Mouse (Mus musculus) heart, adult 2 months (tissue): Measurements from ENCODE around the gene Grik3. TPM values are rescaled to one million over a fixed set of nuclear protein-coding genes. Genes with fewer than 3 reads are reported as not detected.

Source experiments
- DNase-seq, 2 experiments: peaks; one replicate each; pipeline ENCODE4 v3.0.0; 2021
- H3K27ac ChIP-seq: fragments of 200-600 bp; 2 replicates; pipeline ENCODE4 v1.8.1; 2022
- H3K27me3 ChIP-seq: fragments of 200-500 bp; 2 replicates; pipeline ENCODE4 v1.6.1; 2012; ENCODE audit warnings: mild to moderate bottlenecking, low read length, inconsistent platforms, mixed read lengths; ENCODE audit not compliant: control insufficient read depth, insufficient read depth
- H3K36me3 ChIP-seq: fragments of 200-500 bp; 2 replicates; pipeline ENCODE4 v1.6.1; 2012; ENCODE audit warnings: low read length, inconsistent platforms; ENCODE audit not compliant: control insufficient read depth, insufficient read depth
- H3K4me1 ChIP-seq: fragments of 200-500 bp; 2 replicates; pipeline ENCODE4 v1.6.1; 2011; ENCODE audit warnings: low read length; ENCODE audit not compliant: control insufficient read depth, insufficient read depth
- H3K4me3 ChIP-seq: fragments of 200-600 bp; 2 replicates; pipeline ENCODE4 v1.8.1; 2022
- H3K79me2 ChIP-seq: fragments of 200-500 bp; replicated peaks from 2 replicates; pipeline ENCODE4 v1.6.1; 2012; ENCODE audit warnings: mild to moderate bottlenecking, inconsistent platforms, low read length, moderate library complexity, mixed read lengths; ENCODE audit not compliant: control insufficient read depth, insufficient read depth
- H3K9ac ChIP-seq: fragments of 200-500 bp; 2 replicates; pipeline ENCODE4 v1.6.1; 2012; ENCODE audit warnings: low read depth, mild to moderate bottlenecking, control low read depth, inconsistent platforms, low read length, mixed read lengths
- CTCF ChIP-seq: fragments of 200-600 bp; IDR thresholded peaks from 2 replicates; pipeline ENCODE4 v1.8.1; 2022; ENCODE audit warnings: antibody characterized with exemption, mild to moderate bottlenecking, moderate library complexity
- EP300 ChIP-seq: fragments of 200-500 bp; IDR thresholded peaks from 2 replicates; pipeline ENCODE4 v1.6.1; 2011; ENCODE audit warnings: low read depth, low read length, control low read depth; ENCODE audit not compliant: insufficient read depth
- POLR2A ChIP-seq: fragments of 200-500 bp; IDR thresholded peaks from 2 replicates; pipeline ENCODE4 v1.6.1; 2011; ENCODE audit warnings: mild to moderate bottlenecking, low read depth, low read length, control low read depth; ENCODE audit not compliant: insufficient read depth
- WGBS: fragments of 180-500 bp; shearing (Covaris S2); methylation state at CpG from one replicate; pipeline ENCODE4 v1.1.7; 2018; 5-methylcytosine and 5-hydroxymethylcytosine counted together
- intact Hi-C: fragments of 180-260 bp; cut with DNase I; formaldehyde crosslinking; loops from one replicate; pipeline ENCODE4 v1.15.1; 2025
- polyA plus RNA-seq: library from polyadenylated mRNA; depleted of rRNA; stranded (reverse); fragments of >200 nt; gene quantifications from 2 replicates; pipeline ENCODE4 v1.2.3, GENCODE M21; 2012
- total RNA-seq, 2 experiments: library from RNA; stranded (reverse); gene quantifications; 2 replicates each; pipeline ENCODE4 v1.2.3; 2021

Gene Grik3
- total and polyA plus RNA-seq, 3 experiments, result 0.14 to 0.25 (median 0.21) TPM

DNA sequence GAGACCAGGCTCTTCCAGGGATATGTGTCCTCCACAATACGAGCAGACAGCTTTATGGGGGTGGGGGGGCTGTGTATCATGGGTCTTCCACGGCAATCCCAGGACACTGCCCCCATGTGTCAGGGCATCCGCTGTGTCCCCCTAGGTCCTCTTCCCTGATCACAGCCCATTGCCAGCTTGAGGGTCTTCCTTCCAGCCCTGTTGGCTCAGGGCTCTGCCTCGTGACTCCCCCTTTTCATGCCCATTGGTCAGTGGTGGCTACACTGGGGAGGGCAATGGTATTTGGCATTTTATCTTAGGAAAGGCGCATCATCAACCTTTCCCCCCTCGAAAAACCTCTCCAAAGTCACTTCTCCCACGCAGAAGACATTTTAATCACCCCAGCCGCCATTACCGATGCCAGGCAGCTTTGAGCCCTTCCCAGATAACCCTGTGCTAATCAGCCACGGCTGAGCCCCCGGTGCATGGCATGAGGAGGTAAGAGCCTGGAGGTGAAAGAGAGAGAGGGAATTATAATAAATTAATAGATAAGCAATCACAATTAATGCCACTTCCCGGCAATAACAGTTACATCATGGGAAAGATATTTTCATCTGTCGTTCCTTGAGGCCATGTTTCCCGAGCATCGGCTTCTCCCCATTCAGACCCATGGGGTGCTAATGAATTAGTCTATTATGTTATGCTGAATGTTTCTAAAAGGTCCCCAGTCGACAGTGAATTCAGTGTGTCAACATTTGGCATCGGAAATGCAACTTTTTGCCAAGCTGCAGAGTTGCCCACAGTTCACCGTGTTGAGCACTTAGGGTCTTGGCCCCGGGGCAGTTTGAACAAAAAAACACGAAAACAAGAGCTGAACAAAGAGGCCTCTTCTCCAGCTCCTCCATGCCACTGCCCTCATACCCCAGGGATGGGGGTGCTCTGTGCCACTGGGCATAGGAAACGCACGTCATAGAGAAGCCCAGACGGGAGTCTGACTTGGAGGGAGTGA lies 154.4 kb downstream of the Grik3 start:
- no peaks in the 10 kb centered on the region for H3K4me1 ChIP-seq
- H3K36me3 ChIP-seq, result no peaks in the 10 kb centered on the region
- H3K27me3 ChIP-seq, result no peaks in the 10 kb centered on the region
- WGBS, result 67% methylated on average over 23 of the region's 23 CpGs
- no peak overlapping the region for H3K9ac ChIP-seq
- H3K4me3 ChIP-seq, result no peak overlapping the region
- TF ChIP-seq CTCF (no peak), EP300 (no peak), POLR2A (no peak)
- intact Hi-C loops, result no loop called here
- no peak overlapping the region for H3K27ac ChIP-seq
- H3K79me2 ChIP-seq, result no peaks in the 10 kb centered on the region
- no peak for DNase-seq

DNA sequence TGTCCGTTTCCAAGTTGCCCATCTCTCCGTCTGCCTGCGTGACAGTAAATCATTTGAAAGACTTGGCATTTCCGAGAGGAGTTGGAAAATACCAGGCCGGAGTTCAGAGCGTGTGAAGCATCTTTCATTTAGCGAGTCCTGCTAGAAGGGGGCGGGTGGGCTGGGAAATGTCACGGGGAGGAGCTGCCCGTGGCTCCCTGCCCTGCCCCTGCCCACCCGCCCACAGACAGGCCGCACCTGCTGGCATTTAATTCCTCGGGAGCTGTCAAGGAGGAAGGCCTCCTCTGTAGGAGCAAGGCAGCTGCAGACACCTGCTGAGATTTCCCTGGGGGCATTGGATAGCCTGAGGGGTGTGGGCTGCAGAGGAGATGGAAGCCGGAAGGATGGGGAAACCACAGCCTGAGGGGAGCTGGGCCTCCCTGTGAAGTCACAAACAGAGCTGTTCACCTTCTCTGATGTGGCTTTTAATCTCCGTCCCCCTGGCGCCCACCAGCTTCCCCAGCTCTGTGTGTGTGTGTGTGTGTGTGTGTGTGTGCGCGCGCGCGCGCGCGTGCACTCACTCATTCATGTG lies 161.3 kb downstream of the Grik3 start:
- DNase-seq, result no peak
- intact Hi-C loops, result no loop called here
- no peaks in the 10 kb centered on the region for H3K79me2 ChIP-seq
- TF ChIP-seq CTCF (no peak), EP300 (no peak), POLR2A (no peak)
- no peaks in the 10 kb centered on the region for H3K4me1 ChIP-seq
- H3K9ac ChIP-seq, result no peak overlapping the region
- no peaks in the 10 kb centered on the region for H3K36me3 ChIP-seq
- no peak overlapping the region for H3K4me3 ChIP-seq
- no peak overlapping the region for H3K27ac ChIP-seq
- H3K27me3 ChIP-seq, result no peaks in the 10 kb centered on the region
- WGBS, result 49% methylated on average over 24 of the region's 24 CpGs

DNA sequence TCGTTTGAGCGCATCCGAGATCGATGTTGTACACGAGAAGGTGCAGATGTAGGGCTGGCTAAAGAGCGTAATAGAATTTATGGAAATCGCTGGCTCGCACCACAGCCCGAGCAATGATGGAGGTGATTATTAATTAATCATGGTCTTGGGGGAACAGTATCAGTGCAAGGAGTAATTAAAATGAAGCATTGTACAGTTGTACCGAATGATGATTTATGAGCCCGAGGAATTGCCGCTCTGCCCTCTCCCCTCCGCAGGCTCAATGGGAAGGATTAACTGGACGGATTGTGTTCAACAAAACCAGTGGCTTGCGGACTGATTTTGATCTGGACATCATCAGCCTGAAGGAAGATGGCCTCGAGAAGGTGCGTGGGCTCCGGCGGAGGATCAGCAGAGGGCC lies 165.5 kb downstream of the Grik3 start:
- no peaks in the 10 kb centered on the region for H3K27me3 ChIP-seq
- H3K27ac ChIP-seq, result no peak overlapping the region
- H3K4me1 ChIP-seq, result no peaks in the 10 kb centered on the region
- no peak for TF ChIP-seq CTCF
- TF ChIP-seq POLR2A, result no peak
- no peak for TF ChIP-seq EP300
- intact Hi-C loops, result no loop called here
- 90% methylated on average over 19 of the region's 19 CpGs for WGBS
- H3K36me3 ChIP-seq, result no peaks in the 10 kb centered on the region
- no peak overlapping the region for H3K4me3 ChIP-seq
- DNase-seq, result no peak
- no peak overlapping the region for H3K9ac ChIP-seq
- H3K79me2 ChIP-seq, result no peaks in the 10 kb centered on the region

DNA sequence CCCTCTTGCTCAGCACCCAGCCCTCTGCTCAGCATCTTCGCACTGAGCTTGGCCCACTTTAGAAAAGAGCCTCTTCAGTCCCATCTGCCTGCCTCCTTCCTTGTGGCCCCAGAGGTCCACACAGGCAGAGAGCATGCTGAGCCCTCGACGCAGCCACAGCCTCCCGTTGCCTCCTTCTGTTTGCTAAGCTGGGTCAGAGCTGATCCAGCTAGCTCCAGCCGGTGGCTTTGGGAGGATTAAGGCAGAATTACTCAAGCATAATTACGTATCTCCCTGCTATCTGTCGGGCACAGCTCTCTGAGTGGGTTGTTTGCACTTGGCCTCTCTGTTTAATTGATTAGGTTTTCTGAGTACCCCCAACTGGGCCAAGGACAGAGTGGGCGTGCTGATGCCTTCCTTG lies 167.9 kb downstream of the Grik3 start:
- Histone ChIP-seq H3K4me3 (no peak overlapping the region), H3K36me3 (no peaks in the 10 kb centered on the region), H3K9ac (no peak overlapping the region), H3K79me2 (no peaks in the 10 kb centered on the region), H3K27me3 (no peaks in the 10 kb centered on the region), H3K4me1 (no peaks in the 10 kb centered on the region), H3K27ac (no peak overlapping the region)
- TF ChIP-seq POLR2A, result no peak
- no peak for TF ChIP-seq EP300
- no peak for TF ChIP-seq CTCF
- intact Hi-C loops, result no loop called here
- WGBS, result 62% methylated on average over 8 of the region's 8 CpGs
- DNase-seq, result no peak

DNA sequence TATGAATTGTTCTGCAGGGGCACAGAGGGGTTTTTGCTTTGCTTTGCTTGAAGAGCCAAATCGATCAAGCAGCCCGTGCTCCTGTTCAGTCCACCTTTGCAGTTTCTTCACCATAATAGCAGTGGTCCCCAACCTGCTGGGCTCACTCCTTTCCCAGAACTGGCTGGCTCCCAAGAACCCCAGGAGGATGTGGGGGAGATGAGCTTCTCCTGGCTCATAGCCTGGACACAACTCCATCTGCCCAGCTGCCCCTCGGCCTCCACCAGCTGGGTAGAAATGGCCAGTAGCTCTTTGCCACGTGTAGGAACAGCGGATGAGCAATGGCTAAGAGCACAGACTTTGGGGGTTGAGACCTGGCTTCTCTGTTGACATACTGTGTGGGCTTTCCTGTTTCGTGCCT lies 171.5 kb downstream of the Grik3 start:
- no peak for DNase-seq

DNA sequence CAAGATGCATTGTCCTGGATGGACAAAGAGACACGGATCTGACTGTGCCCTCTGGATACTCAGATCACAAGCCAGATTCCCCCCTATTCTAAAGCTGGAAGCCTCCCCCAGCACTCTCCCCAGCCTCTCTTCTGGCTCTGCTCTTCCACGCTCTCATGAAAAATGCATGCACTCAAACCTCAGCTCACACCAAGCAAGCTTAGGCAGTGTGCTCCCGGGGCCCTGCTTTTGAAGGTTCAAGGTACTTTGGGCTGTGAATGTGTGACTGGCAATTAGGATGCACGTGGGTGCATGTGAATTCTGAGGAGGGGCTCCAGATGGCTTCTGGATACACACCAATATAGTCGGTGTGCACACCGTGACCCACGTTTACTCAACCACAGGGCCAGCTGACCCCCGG lies 172.8 kb downstream of the Grik3 start:
- TF ChIP-seq POLR2A (no peak), EP300 (no peak), CTCF (no peak)
- Histone ChIP-seq H3K27ac (no peak overlapping the region), H3K36me3 (no peaks in the 10 kb centered on the region), H3K27me3 (no peaks in the 10 kb centered on the region), H3K4me1 (no peaks in the 10 kb centered on the region), H3K4me3 (no peak overlapping the region), H3K79me2 (no peaks in the 10 kb centered on the region), H3K9ac (no peak overlapping the region)
- intact Hi-C loops, result no loop called here
- DNase-seq, result no peak
- WGBS, result 85% methylated on average over 8 of the region's 8 CpGs

More for the DNA sequence above, 171.5 kb downstream of the Grik3 start:
- intact Hi-C loops, result no loop called here
- no peaks in the 10 kb centered on the region for H3K27me3 ChIP-seq
- H3K4me1 ChIP-seq, result no peaks in the 10 kb centered on the region
- 77% methylated on average over 6 of the region's 6 CpGs for WGBS
- H3K4me3 ChIP-seq, result no peak overlapping the region
- H3K9ac ChIP-seq, result no peak overlapping the region
- TF ChIP-seq CTCF (no peak), POLR2A (no peak), EP300 (no peak)
- H3K36me3 ChIP-seq, result no peaks in the 10 kb centered on the region
- H3K79me2 ChIP-seq, result no peaks in the 10 kb centered on the region
- H3K27ac ChIP-seq, result no peak overlapping the region
